Mouse (Mus musculus): ENCODE results near the gene Eml4. TPM values are rescaled to one million over a fixed set of nuclear protein-coding genes. Genes with fewer than 3 reads are reported as not detected.

The Eml4 gene
- polyA plus RNA-seq, 1 experiment = 22.1 TPM

- H3K4me1 ChIP-seq (ENCODE audit: control insufficient read depth, insufficient read depth, low read length) = no peaks in the 10 kb centered on the region
- no peak overlapping the region for H3K4me3 ChIP-seq (ENCODE audit: insufficient read depth, low read length)
- no peak overlapping the region for H3K27ac ChIP-seq (ENCODE audit: insufficient read depth, low read length)
- TF ChIP-seq POLR2A (IDR thresholded peaks at IDR 0.05; ENCODE audit: extremely low read depth, insufficient read depth, low read length) (no peak), CTCF (IDR thresholded peaks at IDR 0.05; ENCODE audit: extremely low read depth, insufficient read depth, low read length) (no peak)
Observed at GRCm38 (mm10) chr17:83340895-83341524, 9.7 kb upstream of the Eml4 start.

- H3K4me3 ChIP-seq (ENCODE audit: insufficient read depth, low read length) = no peak overlapping the region
- H3K4me1 ChIP-seq (ENCODE audit: control insufficient read depth, insufficient read depth, low read length) = no peaks in the 10 kb centered on the region
- TF ChIP-seq CTCF (IDR thresholded peaks at IDR 0.05; ENCODE audit: extremely low read depth, insufficient read depth, low read length) (no peak), POLR2A (IDR thresholded peaks at IDR 0.05; ENCODE audit: extremely low read depth, insufficient read depth, low read length) (no peak)
Observed at GRCm38 (mm10) chr17:83344226-83344625, 6.5 kb upstream of the Eml4 start.

GRCm38 (mm10) chr17:83348056-83348822 lies 2.5 kb upstream of the Eml4 start:
- Histone ChIP-seq H3K27ac (ENCODE audit: insufficient read depth, low read length) (no peak overlapping the region), H3K4me3 (ENCODE audit: insufficient read depth, low read length) (no peak overlapping the region), H3K4me1 (ENCODE audit: control insufficient read depth, insufficient read depth, low read length) (no peaks in the 10 kb centered on the region)
- TF ChIP-seq POLR2A (IDR thresholded peaks at IDR 0.05; ENCODE audit: extremely low read depth, insufficient read depth, low read length) = no peak
- no peak for TF ChIP-seq CTCF (IDR thresholded peaks at IDR 0.05; ENCODE audit: extremely low read depth, insufficient read depth, low read length)

More at GRCm38 (mm10) chr17:83344226-83344625, 6.5 kb upstream of the Eml4 start:
- no peak overlapping the region for H3K27ac ChIP-seq (ENCODE audit: insufficient read depth, low read length)

- peak overlapping the region; percentile 77 for H3K4me3 ChIP-seq (ENCODE audit: insufficient read depth, low read length)
- TF ChIP-seq CTCF (IDR thresholded peaks at IDR 0.05; ENCODE audit: extremely low read depth, insufficient read depth, low read length) (no peak), POLR2A (IDR thresholded peaks at IDR 0.05; ENCODE audit: extremely low read depth, insufficient read depth, low read length) (no peak)
- H3K27ac ChIP-seq (ENCODE audit: insufficient read depth, low read length) = 0 out of 2 replicates have a peak overlapping the region, but pooled peaks have one; percentile 57
- H3K4me1 ChIP-seq (ENCODE audit: control insufficient read depth, insufficient read depth, low read length) = no peaks in the 10 kb centered on the region
Observed at GRCm38 (mm10) chr17:83351119-83351531, 394 bp downstream of the Eml4 start.

GRCm38 (mm10) chr17:83351601-83352413 lies 1.1 kb downstream of the Eml4 start:
- TF ChIP-seq POLR2A (IDR thresholded peaks at IDR 0.05; ENCODE audit: extremely low read depth, insufficient read depth, low read length) (no peak), CTCF (IDR thresholded peaks at IDR 0.05; ENCODE audit: extremely low read depth, insufficient read depth, low read length) (no peak)
- no peak overlapping the region for H3K27ac ChIP-seq (ENCODE audit: insufficient read depth, low read length)
- H3K4me1 ChIP-seq (ENCODE audit: control insufficient read depth, insufficient read depth, low read length) = no peaks in the 10 kb centered on the region
- peak overlapping the region; percentile 77 for H3K4me3 ChIP-seq (ENCODE audit: insufficient read depth, low read length)

GRCm38 (mm10) chr17:83352456-83352855 lies 1.7 kb downstream of the Eml4 start:
- H3K4me3 ChIP-seq (ENCODE audit: insufficient read depth, low read length) = no peak overlapping the region; the same call in 1 of the 2 replicates
- no peaks in the 10 kb centered on the region for H3K4me1 ChIP-seq (ENCODE audit: control insufficient read depth, insufficient read depth, low read length)
- TF ChIP-seq CTCF (IDR thresholded peaks at IDR 0.05; ENCODE audit: extremely low read depth, insufficient read depth, low read length) = no peak
- no peak for TF ChIP-seq POLR2A (IDR thresholded peaks at IDR 0.05; ENCODE audit: extremely low read depth, insufficient read depth, low read length)
- no peak overlapping the region for H3K27ac ChIP-seq (ENCODE audit: insufficient read depth, low read length)

GRCm38 (mm10) chr17:83353011-83353410 lies 2.3 kb downstream of the Eml4 start:
- Histone ChIP-seq H3K27ac (ENCODE audit: insufficient read depth, low read length) (no peak overlapping the region), H3K4me1 (ENCODE audit: control insufficient read depth, insufficient read depth, low read length) (no peaks in the 10 kb centered on the region), H3K4me3 (ENCODE audit: insufficient read depth, low read length) (no peak overlapping the region; the same call in 1 of the 2 replicates)
- TF ChIP-seq POLR2A (IDR thresholded peaks at IDR 0.05; ENCODE audit: extremely low read depth, insufficient read depth, low read length) = no peak
- TF ChIP-seq CTCF (IDR thresholded peaks at IDR 0.05; ENCODE audit: extremely low read depth, insufficient read depth, low read length) = no peak

- Histone ChIP-seq H3K27ac (ENCODE audit: insufficient read depth, low read length) (no peak overlapping the region), H3K4me1 (ENCODE audit: control insufficient read depth, insufficient read depth, low read length) (no peaks in the 10 kb centered on the region), H3K4me3 (ENCODE audit: insufficient read depth, low read length) (no peak overlapping the region; the same call in 1 of the 2 replicates)
- TF ChIP-seq CTCF (IDR thresholded peaks at IDR 0.05; ENCODE audit: extremely low read depth, insufficient read depth, low read length) (no peak), POLR2A (IDR thresholded peaks at IDR 0.05; ENCODE audit: extremely low read depth, insufficient read depth, low read length) (no peak)
Observed at GRCm38 (mm10) chr17:83353460-83353859, 2.7 kb downstream of the Eml4 start.

GRCm38 (mm10) chr17:83355481-83355880 lies 4.8 kb downstream of the Eml4 start:
- Histone ChIP-seq H3K4me3 (ENCODE audit: insufficient read depth, low read length) (no peak overlapping the region), H3K4me1 (ENCODE audit: control insufficient read depth, insufficient read depth, low read length) (no peaks in the 10 kb centered on the region), H3K27ac (ENCODE audit: insufficient read depth, low read length) (no peak overlapping the region)
- no peak for TF ChIP-seq CTCF (IDR thresholded peaks at IDR 0.05; ENCODE audit: extremely low read depth, insufficient read depth, low read length)

Data from cortical plate, adult 2 months (tissue).